Mouse (Mus musculus) cerebellum, adult (tissue): ENCODE measurements around the gene Poln.

Experiments
- ATAC-seq: cut with Nextera tagmentation; 2 replicates; pipeline ENCODE4 v1.9.2; 2017; ENCODE audit warnings: mild to moderate bottlenecking, moderate library complexity, mixed read lengths; ENCODE audit not compliant: insufficient number of reproducible peaks, low FRiP score, low TSS enrichment

Poln gene

DNA sequence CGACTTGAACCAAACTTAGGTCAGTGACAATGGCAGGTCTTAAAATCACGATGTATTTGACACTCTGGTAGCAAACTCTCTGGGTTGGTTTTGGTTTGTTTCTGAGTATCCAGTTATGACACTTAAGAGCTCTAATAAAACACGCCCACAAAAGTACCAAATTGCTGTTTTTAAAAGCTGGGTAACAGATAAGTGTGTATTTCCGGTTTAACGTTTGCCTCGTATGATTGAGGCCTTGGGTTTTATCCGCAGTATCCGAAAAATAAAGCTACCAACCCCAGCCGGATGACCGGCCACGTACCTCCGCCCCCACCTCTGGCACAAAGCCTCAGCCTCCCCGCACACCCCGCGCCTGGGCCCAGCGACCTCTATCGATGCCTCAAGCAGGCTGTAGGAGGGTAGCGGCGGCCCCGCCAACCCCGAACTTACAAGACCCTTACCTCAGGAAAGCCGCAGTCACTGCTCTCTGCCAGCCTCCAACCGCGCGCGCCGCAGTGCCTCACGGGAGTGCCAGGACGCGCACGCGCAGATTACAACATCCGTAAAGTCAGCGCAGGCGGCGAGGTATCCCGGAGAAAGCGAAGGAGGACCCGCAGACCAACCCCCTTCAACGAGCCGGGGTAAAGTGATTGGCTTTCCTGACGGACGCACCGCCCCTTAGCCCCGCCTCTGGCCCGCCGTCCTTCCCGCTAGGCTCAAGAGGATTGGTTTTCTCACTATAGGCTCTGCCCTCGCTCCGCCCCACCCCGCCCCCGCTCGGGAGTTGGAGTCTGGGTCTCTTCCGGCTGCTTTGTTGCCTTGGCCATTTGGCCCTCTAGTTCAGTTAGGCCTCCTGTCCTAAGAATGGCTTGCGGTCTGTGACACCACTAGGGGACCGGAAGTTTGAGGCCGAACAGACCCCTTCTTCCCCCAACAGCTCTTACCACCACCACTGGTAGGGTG, at the start of gene Poln, which contains the start of gene Haus3:
TSS of gene Poln (minus strand) at position 499 of the 942 bp plus-strand sequence.
TSS of gene Haus3 (minus strand) at position 578 of the 942 bp plus-strand sequence.
- ATAC-seq, result peak; percentile 98

DNA sequence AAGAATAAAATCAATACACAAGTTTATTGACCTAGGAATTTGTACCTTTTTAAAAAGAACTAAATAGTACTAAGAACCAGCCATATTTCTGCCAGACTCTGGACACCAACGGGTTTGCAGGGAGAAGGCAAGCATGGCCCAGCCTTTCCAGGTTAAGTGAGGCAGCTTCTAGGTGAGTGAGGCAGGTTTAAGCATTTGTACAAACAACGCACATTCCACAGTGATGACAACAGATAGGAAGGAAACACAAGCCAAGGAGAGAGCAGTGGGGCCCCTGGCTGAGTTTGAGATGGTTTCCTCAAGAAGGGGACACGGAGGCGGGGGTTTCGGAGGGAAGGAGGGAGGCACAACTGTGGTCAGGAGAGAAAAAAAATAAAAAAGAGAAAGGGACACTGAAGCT, 49.4 kb upstream of the Poln start:
- no peak for ATAC-seq

DNA sequence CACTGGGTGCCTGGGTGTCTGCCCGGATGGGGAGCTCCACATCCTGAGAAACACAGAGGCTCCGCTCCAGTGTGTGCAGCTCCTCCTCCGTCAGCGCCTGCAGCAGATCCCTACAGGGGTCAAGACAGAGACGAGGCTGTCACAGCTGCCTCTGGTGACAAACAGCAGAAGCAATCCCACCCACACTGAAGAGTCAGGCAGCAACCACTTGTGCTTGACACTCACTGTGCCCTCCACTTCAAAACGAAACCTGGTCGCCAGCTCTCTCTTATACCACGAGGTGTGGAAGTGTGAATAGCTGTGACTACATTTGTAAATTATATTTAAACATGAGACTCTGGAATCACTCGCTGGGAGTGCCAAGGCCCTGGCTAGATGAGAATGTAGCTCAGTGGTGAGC, 48.5 kb upstream of the Poln start:
- ATAC-seq, result no peak

DNA sequence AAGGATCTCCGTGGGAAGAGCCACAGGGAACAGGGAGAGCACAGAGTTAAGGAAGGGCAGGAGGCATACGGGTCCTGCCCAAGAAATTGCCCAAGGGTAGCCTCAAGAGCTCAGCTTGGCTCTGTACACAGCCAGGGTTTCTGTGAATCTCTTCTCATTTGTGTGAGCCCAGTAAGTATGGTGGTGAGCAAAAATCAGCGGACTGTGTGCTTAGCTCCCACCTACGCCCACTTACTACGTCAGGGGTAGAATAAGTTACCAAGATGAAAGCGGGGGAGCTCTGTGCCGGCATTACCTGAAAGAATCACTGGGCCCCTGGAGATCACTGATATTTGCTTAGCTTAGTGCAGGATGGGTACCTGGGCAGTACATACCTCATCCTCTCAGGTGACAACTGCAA, 46.8 kb upstream of the Poln start:
- ATAC-seq, result no peak

DNA sequence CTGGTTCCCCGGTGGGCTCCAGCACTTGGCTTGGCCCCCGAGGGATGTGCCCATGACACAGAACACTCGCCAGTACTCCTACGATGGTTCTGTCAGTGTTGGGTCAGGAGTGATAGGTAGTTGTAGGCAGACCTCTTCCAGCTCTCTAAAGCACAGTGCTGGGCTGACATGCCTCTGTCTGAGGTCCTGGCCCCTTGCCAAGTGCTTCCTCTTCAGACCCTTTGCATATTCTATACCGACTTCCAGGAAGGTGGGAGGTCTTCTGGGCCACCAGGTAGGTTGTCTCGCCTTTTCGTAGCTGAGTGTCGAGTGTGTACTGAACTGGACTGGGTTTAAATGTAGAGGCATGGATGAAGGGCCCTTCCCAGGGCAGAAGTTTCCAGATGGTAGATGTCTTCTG, 44.4 kb upstream of the Poln start:
- ATAC-seq, result no peak

DNA sequence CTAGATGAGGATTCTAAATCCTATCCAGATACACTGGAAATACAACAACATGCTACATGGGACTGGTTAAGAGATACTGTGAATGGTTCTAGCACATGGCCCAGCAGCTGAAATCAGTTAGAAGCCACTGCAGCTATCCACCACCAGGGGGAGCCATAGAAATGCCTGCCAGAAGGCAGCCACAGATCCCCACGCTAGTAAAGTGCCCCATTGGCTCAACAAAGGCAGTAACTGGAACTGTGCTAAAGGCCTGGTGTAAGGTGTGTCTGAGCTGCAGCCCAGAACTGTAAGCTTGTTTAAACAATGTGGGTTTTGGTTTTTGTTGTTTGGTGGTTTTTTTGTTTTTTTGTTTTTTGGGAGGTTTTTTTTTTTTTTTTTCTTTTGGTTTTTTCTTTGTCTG, 41.0 kb upstream of the Poln start:
- peak; percentile 36 for ATAC-seq

DNA sequence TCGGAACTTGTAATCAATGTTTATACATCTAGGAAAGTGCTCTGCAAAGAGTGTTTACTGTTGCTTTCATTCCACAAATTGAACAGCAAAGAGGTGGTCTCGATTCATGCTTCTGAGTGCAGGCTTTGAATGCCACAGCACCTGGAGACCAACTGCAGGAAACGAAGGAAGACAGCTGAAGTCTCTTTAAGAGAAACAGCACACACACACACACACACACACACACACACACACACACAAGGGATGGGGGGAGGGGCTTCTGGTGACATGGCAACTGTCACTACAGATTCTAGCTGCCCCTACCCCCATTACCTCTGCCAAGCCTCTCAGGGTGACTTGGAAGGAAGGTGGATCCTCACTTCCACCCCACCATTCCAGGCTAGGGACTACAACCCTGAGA, 38.3 kb upstream of the Poln start:
- ATAC-seq, result no peak

DNA sequence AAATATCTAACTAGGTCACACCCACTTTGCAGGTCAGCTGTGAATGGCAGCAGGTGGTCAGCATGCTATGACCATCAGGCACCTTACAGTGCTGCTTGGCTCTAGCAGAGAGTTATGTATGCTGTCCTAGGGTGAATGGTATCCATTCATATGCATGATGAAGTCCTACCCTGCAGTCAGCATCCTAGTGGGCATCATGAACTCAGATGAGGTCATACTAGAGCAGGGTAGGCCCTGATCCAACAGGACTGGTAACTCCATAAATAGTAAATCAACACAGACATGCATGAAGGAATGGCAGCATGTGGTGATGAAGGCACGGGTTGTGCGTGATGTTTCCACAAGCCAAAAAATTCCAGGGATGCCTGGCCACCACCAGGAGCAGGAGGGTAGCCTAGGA, 36.5 kb upstream of the Poln start:
- ATAC-seq, result no peak

DNA sequence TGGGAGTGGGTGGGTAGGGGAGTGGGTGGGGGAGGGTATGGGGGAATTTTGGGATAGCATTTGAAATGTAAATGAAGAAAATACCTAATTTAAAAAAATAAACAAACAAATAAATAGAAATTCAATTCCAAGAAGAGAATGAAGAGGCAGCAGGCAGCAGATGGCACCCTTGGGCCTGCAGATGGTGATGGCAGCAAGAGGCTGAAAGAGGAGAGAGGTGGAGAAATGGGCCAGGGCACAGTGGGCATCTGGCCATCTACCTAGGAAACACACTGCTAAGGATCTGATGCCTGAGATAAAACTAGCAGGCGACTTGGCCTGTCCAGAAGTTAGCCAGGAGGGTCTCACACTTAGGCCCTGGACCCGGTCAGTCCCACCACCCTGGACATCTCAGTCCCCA, 35.7 kb upstream of the Poln start:
- ATAC-seq, result peak; percentile 63; the same call in 1 of the 2 replicates

DNA sequence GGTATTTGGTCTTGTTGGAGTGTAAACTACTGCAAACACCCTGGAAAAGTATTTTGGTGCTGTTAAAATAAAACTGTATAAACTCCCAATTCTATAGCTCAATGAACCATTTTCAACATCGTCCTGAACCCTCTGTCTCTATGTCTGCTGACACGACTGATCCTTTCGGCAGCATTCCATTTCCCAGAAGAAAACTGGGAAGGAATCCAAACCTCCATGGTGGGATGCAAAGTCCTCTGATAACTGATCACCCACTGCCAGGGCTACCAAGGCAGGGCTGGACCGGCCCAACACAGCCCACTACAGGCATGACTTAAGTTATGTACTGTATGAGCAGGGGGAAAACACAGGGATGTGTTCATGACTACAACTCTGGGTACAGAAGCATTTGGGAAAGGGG, 32.8 kb upstream of the Poln start:
- ATAC-seq, result no peak

DNA sequence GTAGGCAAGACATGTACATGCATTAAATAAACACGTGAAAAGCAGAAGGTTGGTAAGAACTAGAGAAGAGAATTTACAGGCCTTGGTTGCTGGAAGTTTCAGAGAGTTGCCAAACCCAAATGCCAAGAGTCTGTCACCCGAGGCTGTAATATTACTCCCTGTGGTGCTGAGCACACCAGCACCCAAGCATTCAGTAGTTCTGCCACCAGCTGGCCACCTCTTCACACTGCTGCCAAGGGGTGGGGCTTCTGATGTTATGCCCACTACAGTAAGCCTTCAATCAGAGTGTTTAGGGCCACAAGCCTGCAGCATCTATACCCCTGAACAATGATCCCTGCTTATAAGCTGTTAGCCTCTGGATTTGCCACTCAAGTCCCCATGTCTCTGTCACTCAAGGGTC, 32.1 kb upstream of the Poln start:
- no peak for ATAC-seq

DNA sequence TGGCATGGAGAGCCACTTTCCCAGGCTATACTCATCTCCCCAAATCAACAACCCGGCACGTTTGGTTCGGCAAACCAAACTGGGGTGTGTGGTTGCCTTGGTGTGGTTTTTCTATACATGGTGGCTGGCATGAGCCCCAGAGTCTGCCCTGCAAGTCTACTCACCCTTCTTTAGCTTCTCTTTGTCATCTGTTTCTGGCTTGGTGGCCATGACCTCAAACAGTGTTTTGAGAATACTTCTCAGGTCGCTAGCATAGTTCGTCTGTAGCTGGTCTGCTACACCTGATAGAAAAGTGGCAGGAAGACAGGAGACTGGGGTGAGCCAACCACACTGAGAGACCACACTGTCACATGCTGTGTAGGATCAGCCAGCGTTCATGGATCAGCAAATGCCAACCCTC, 29.4 kb upstream of the Poln start:
- ATAC-seq, result no peak

DNA sequence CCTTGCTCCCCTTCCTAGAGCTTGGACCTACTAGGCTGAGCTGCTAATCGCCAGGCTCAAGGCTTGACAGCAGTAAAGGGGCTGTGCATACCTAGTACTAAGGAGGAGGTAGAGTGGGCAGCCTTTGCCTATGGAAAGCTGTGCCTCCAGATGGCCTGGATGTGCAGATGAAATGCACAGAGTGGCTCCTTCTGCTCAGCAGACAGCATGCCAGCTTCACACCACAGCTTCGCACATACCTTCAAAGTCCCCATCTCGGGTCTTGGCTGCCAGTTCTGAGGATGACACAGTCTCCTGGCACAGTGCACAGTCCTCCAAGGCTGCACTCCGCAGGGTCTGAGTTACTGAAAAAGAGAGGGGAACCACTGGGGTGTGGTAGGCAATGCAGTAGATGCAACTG, 28.0 kb upstream of the Poln start:
- peak; percentile 33 for ATAC-seq

DNA sequence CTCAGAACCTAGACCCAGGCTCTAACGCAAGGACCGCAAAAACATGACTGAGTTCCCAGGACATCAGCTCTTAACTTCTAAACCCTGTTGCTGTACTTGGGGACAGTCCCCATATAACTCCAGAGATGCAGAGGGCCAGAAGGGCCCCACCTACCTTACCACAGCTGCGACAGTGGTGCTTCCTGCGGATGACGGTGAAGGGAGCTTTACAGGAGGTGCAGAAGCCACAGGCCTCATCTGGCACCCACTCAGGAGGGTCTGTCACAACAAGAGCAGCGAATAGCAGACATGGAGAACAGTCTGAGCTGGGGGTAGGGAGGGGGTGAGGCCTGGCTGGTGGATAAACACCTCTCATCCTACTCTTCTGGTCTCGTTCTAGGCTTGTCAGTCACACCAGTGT, 27.2 kb upstream of the Poln start:
- no peak for ATAC-seq

DNA sequence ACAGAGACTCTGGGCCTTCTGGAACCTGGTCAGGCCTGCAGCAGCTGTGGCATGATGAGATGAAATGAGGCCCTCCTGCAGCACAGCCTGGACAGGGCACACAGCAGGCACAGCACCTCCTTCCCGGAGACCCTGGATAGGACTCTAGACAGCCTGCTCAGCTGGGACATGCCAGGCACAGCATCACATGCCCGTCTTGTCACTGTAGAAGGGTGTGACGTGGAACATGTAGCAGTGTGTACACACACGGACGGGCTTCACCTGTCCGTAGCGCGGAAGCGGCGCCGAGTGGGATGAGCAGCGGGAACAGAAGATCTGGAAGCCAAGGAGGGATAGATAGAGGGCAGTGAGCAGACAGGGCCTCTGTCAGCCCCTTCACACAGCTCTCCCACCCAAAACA, 26.5 kb upstream of the Poln start:
- no peak for ATAC-seq

DNA sequence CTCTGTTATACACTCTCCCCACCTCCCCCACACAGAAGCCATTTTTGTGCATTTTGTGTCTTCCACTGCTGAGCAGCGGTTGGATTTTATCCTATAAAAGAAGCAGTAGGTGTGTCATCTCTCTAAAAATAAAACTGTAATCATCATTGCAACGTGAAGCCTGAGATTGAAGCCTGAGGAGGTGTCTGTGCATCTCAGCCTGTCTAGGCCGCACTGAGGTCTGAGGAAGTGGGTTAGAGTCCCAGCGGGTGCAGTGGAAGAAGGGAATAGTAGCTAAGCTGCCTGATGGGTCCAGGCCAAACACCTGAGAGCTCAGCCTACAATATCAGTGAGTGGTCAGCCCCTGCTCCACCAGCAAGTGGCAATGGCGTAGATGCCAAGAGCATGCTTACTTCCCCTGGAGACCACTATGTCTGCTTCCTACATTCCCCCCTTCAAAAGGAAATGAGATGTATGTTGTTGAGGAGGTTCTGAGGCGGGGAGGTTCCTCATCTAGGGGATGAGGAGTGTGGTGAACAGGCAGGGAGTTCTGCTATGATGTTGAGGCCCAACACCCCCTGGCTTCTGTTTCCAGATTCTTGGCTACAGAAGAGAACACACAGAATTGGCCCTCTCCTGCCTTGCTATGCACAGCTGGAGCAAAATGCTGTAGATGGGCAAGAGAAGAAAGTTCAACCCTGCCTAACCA, 25.9 kb upstream of the Poln start:
- no peak for ATAC-seq

DNA sequence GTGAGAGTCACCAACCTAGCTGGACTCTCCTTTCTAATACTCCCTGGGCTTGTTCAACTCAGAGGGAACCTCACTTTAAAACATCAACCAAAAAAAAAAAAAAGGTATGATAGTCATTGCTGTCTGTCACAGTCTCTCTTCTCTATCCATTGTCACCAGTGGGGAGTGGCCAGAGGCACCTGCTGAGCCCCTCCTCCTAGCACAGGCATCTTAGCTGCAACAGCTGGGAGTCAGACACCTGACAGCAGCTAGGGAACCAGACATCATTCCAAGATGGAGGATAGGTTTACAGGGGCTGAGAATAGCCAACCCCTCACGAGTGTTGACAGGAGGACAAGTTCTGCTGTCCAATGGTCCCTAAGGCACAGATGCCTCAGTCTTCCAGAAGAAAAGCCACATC, 25.2 kb upstream of the Poln start:
- ATAC-seq, result no peak

DNA sequence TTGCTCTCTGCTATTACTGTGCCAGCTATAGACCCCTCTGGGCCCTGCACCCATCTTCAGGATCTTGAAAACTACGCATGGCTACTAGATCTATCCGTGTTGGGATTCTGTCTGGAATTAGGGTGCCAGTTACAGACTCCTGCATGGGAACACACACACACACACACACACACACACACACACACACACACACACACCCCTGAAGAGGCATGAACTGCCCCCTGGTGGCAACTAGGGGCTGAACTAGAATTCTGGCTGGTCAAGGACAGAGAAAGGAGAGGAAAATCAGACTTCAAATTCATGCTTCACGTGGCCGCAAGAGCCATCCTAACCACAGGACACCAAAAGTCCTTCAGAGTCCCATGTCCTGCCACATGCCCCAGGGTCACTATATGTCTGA, 22.6 kb upstream of the Poln start:
- ATAC-seq, result no peak

DNA sequence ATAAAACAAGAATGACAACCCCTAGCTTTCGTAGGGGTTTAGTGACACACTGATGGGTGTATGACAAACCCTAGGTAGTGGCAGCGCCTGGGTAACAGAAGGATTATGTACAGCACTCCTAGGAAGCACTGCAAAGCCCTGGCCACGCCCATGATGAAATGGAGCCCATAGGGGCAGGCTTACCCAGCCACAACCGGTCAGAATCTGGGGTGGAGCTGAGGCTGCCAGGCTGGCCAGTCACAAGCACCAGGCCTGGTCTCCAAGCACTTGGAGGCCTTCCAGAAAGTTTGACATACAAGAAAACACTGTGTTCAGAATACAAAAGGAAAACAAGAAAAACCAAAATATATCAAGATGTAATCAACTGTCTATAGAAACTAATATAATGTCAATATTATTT, 21.8 kb upstream of the Poln start:
- no peak for ATAC-seq

DNA sequence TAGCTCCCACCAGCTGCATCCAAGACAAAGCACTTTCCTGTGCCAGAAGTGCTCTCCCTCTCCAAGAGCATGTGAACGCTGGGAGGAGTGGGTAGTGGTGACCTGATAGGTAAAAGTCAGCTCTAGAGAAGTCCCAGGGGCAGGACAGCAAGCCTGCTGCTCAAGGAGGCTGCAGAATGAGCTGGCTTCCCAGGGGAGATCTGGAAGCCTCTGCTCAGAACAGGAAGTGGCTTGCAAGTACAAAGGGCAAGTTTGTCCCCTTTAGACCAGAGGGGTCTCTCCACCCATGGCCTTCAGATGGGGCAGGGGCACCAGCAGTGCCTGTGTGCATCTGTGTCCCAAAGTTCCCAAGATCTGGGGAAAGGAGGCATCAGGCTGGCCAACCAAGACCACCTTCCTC, 20.3 kb upstream of the Poln start:
- no peak for ATAC-seq

DNA sequence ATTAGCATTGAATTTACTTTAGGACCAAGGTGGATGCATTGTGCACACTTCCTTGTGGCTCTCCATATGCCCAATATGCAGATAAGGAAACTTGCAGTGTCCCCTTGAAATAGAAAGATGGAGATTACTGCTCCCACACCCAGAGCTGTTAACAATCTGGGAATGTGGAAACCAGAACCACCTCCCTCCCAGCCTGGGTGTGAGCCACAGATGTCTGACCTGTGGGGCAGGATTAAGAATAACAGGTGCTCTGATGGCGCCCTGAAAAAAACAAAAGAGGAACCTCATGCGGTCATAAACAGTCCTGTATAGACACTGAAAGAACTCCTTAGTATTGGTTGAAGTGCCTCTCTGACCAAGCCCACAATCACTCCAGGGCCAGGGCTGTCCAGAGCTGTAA, 19.6 kb upstream of the Poln start:
- ATAC-seq, result no peak
